Mouse (Mus musculus): ENCODE measurements around the gene Plpp7. TPM values are rescaled to one million over a fixed set of nuclear protein-coding genes. Genes with fewer than 3 reads are reported as not detected.

Plpp7 gene
- total and polyA plus RNA-seq, 3 experiments, result 0.25 TPM; not detected in 2

- Histone ChIP-seq H3K27ac (ENCODE audit: insufficient read depth, low read depth) (peak overlapping the region; percentile 18; the same call in 1 of the 2 replicates), H3K36me3 (replicated peaks in 1 of 2; ENCODE audit: control insufficient read depth in 1 of 2, insufficient read depth in 1 of 2, low read length in 1 of 2) (peaks cover 0 to 52% of the 10 kb centered on the region in 2 experiments), H3K4me3 (replicated peaks in 1 of 3; ENCODE audit: low read depth in 2 of 3, low read length in 2 of 3, poor library complexity in 1 of 3) (no peak overlapping the region), H3K27me3 (replicated peaks) (no peaks in the 10 kb centered on the region), H3K9me3 (replicated peaks; ENCODE audit: low read length) (peaks cover 5% of the 10 kb centered on the region), H3K79me2 (replicated peaks; ENCODE audit: control insufficient read depth, extremely low read depth, insufficient read depth, poor library complexity, severe bottlenecking) (peaks cover 99% of the 10 kb centered on the region), H3K4me1 (ENCODE audit: control insufficient read depth in 1 of 2, insufficient read depth in 2 of 2) (peaks cover 36 to 82% of the 10 kb centered on the region in 2 experiments), H3K4me2 (ENCODE audit: insufficient read depth, low read depth, poor library complexity, severe bottlenecking) (no peak overlapping the region), H3K9ac (ENCODE audit: insufficient read depth, low read depth) (no peak overlapping the region)
- dilution Hi-C loops (cut with MboI; ENCODE audit: extremely low pct_ligation_motif_present, extremely low pct_unique_long_range_greater_than_20kb, low sequenced_read_pairs), result no loop called here
- in situ Hi-C loops (cut with MboI; ENCODE audit: low pct_ligation_motif_present, low pct_unique_long_range_greater_than_20kb, low sequenced_read_pairs), result no loop called here
- TF ChIP-seq MAZ (IDR thresholded peaks at IDR 0.05; ENCODE audit: low read depth, low read length), result no peak
- TF ChIP-seq CTCF (conservative IDR thresholded peaks at IDR 0.05 in 1 of 2, IDR thresholded peaks at IDR 0.05 in 1 of 2; ENCODE audit: low read depth in 2 of 2, low read length in 2 of 2), result peak in 1 of 2 experiments; percentile 26; a peak in 2 of 4 replicates
- no peak for DNase-seq (ENCODE audit: extremely low read depth)
Observed at GRCm38 (mm10) chr2:32158616-32159239, 63.4 kb downstream of the Plpp7 start.

Other genes with a start within 250 kb of the Plpp7 start
- gene Fibcd1, start 249.5 kb upstream of the Plpp7 start, total RNA-seq (2012; rRNA removed), result 0.04 TPM in 2 replicates
- gene Fibcd1, start 249.5 kb upstream of the Plpp7 start, total RNA-seq (2014; rRNA removed), result 0.04 and 0.15 TPM in 2 replicates
- gene Fibcd1, start 249.5 kb upstream of the Plpp7 start, polyA plus RNA-seq (2012; ENCODE audit: insufficient read length, low read depth), result 0.09 and 0.10 TPM in 2 replicates
- not detected in 2 replicates for gene Lamc3, start 208.2 kb upstream of the Plpp7 start, total RNA-seq (2012; rRNA removed)
- gene Lamc3, start 208.2 kb upstream of the Plpp7 start, total RNA-seq (2014; rRNA removed), result not detected in 2 replicates
- gene Lamc3, start 208.2 kb upstream of the Plpp7 start, polyA plus RNA-seq (2012; ENCODE audit: insufficient read length, low read depth), result not detected in 2 replicates
- gene Aif1l, start 145.4 kb upstream of the Plpp7 start, total RNA-seq (2012; rRNA removed), result 0.81 and 2.1 TPM in 2 replicates
- 0.07 TPM in 1 of 2 replicates, not detected in the other for gene Aif1l, start 145.4 kb upstream of the Plpp7 start, total RNA-seq (2014; rRNA removed)
- gene Aif1l, start 145.4 kb upstream of the Plpp7 start, polyA plus RNA-seq (2012; ENCODE audit: insufficient read length, low read depth), result 0.08 and 0.11 TPM in 2 replicates
- 50.9 and 61.0 TPM in 2 replicates for gene Nup214, start 121.1 kb upstream of the Plpp7 start, total RNA-seq (2012; rRNA removed)
- 13.9 and 17.9 TPM in 2 replicates for gene Nup214, start 121.1 kb upstream of the Plpp7 start, total RNA-seq (2014; rRNA removed)
- gene Nup214, start 121.1 kb upstream of the Plpp7 start, polyA plus RNA-seq (2012; ENCODE audit: insufficient read length, low read depth), result 83.4 and 106 TPM in 2 replicates
- gene Fam78a, start 10.7 kb upstream of the Plpp7 start, total RNA-seq (2012; rRNA removed), result 0.21 and 0.47 TPM in 2 replicates
- 0.07 and 0.21 TPM in 2 replicates for gene Fam78a, start 10.7 kb upstream of the Plpp7 start, total RNA-seq (2014; rRNA removed)
- gene Fam78a, start 10.7 kb upstream of the Plpp7 start, polyA plus RNA-seq (2012; ENCODE audit: insufficient read length, low read depth), result 0.07 TPM in 1 of 2 replicates, not detected in the other
- 34.3 and 42.2 TPM in 2 replicates for gene Prrc2b, start 55.6 kb downstream of the Plpp7 start, total RNA-seq (2012; rRNA removed)
- gene Prrc2b, start 55.6 kb downstream of the Plpp7 start, total RNA-seq (2014; rRNA removed), result 7.6 TPM in 2 replicates
- 54.7 and 59.9 TPM in 2 replicates for gene Prrc2b, start 55.6 kb downstream of the Plpp7 start, polyA plus RNA-seq (2012; ENCODE audit: insufficient read length, low read depth)
- 16.0 and 16.7 TPM in 2 replicates for gene Pomt1, start 141.1 kb downstream of the Plpp7 start, total RNA-seq (2012; rRNA removed)
- gene Pomt1, start 141.1 kb downstream of the Plpp7 start, total RNA-seq (2014; rRNA removed), result 12.3 and 13.6 TPM in 2 replicates
- 13.1 and 16.0 TPM in 2 replicates for gene Pomt1, start 141.1 kb downstream of the Plpp7 start, polyA plus RNA-seq (2012; ENCODE audit: insufficient read length, low read depth)
- 45.0 and 47.2 TPM in 2 replicates for gene Uck1, start 164.6 kb downstream of the Plpp7 start, total RNA-seq (2012; rRNA removed)
- gene Uck1, start 164.6 kb downstream of the Plpp7 start, total RNA-seq (2014; rRNA removed), result 35.7 and 39.8 TPM in 2 replicates
- gene Uck1, start 164.6 kb downstream of the Plpp7 start, polyA plus RNA-seq (2012; ENCODE audit: insufficient read length, low read depth), result 33.6 and 33.7 TPM in 2 replicates
- 21.2 and 23.0 TPM in 2 replicates for gene Golga2, start 191.9 kb downstream of the Plpp7 start, total RNA-seq (2012; rRNA removed)
- gene Golga2, start 191.9 kb downstream of the Plpp7 start, total RNA-seq (2014; rRNA removed), result 15.4 and 17.0 TPM in 2 replicates
- 27.1 and 31.3 TPM in 2 replicates for gene Golga2, start 191.9 kb downstream of the Plpp7 start, polyA plus RNA-seq (2012; ENCODE audit: insufficient read length, low read depth)
- gene Swi5, start 192.5 kb downstream of the Plpp7 start, total RNA-seq (2012; rRNA removed), result 295 and 327 TPM in 2 replicates
- 437 and 491 TPM in 2 replicates for gene Swi5, start 192.5 kb downstream of the Plpp7 start, total RNA-seq (2014; rRNA removed)
- 344 and 410 TPM in 2 replicates for gene Swi5, start 192.5 kb downstream of the Plpp7 start, polyA plus RNA-seq (2012; ENCODE audit: insufficient read length, low read depth)

All from CH12.LX (cell line).